Mouse (Mus musculus): Measurements from ENCODE around the gene Arl1. TPM values are rescaled to one million over a fixed set of nuclear protein-coding genes. Genes with fewer than 3 reads are reported as not detected.
A peak's percentile ranks its signal among the peaks of the same experiment; 100 is the strongest.

Arl1 gene
- 71.7 and 85.0 TPM in 2 replicates for polyA plus RNA-seq (2015; fragmentation: Nextera tagmentation; extraction: Ambion mirVana)

GRCm38 (mm10) chr10:88730571-88731495, at the start of gene Arl1:
Arl1 (plus strand) TSS chr10:88730858.
- ATAC-seq (ENCODE audit: low read depth) (peak; percentile 88), DNase-seq (peak; percentile 82)
- Histone ChIP-seq H3K36me3 (peaks cover 4% of the 10 kb centered on the region; the same call in 1 of the 2 replicates), H3K4me2 (peak within 1 kb of the TSS; percentile 92), H3K27ac (peak within 1 kb of the TSS; percentile 75), H3K9ac (peak within 1 kb of the TSS; percentile 89), H3K4me3 (replicated peaks) (peak within 1 kb of the TSS; percentile 94), H3K9me3 (replicated peaks) (no peaks in the 10 kb centered on the region), H3K27me3 (0 out of 2 replicates have a peak, but pooled peaks cover 3% of the 10 kb centered on the region), H3K4me1 (replicated peaks) (peaks cover 19% of the 10 kb centered on the region)
- under 1% methylated on average over 65 of the region's 65 CpGs for WGBS (ENCODE audit: insufficient replicate concordance)

GRCm38 (mm10) chr10:88682904-88683563, 47.6 kb upstream of the Arl1 start:
- H3K9me3 ChIP-seq (replicated peaks), result no peaks in the 10 kb centered on the region
- H3K27ac ChIP-seq, result no peak overlapping the region
- no peak for ATAC-seq (ENCODE audit: low read depth)
- H3K4me3 ChIP-seq (replicated peaks), result no peak overlapping the region
- no peaks in the 10 kb centered on the region for H3K27me3 ChIP-seq
- H3K4me2 ChIP-seq, result no peak overlapping the region
- WGBS (ENCODE audit: insufficient replicate concordance), result 53% methylated on average over 4 of the region's 4 CpGs
- no peak overlapping the region for H3K9ac ChIP-seq
- DNase-seq, result no peak
- no peaks in the 10 kb centered on the region for H3K36me3 ChIP-seq
- no peaks in the 10 kb centered on the region for H3K4me1 ChIP-seq (replicated peaks)

- H3K27ac ChIP-seq, result no peak within 1 kb of the TSS
- H3K27me3 ChIP-seq, result no peaks in the 10 kb centered on the region
- no peaks in the 10 kb centered on the region for H3K9me3 ChIP-seq (replicated peaks)
- H3K4me3 ChIP-seq (replicated peaks), result no peak within 1 kb of the TSS
- DNase-seq (no peak), ATAC-seq (ENCODE audit: low read depth) (no peak)
- no peaks in the 10 kb centered on the region for H3K36me3 ChIP-seq
- H3K4me2 ChIP-seq, result no peak within 1 kb of the TSS
- H3K9ac ChIP-seq, result no peak within 1 kb of the TSS
- no peaks in the 10 kb centered on the region for H3K4me1 ChIP-seq (replicated peaks)
- WGBS (ENCODE audit: insufficient replicate concordance), result 58% methylated on average over 5 of the region's 5 CpGs
Observed at GRCm38 (mm10) chr10:88684925-88685324, 45.7 kb upstream of the Arl1 start, which contains the start of gene Spic. Spic (minus strand) TSS chr10:88685015.

GRCm38 (mm10) chr10:88700938-88701337, 29.7 kb upstream of the Arl1 start:
- ATAC-seq (ENCODE audit: low read depth), result no peak
- no peaks in the 10 kb centered on the region for H3K36me3 ChIP-seq
- no peak overlapping the region for H3K4me2 ChIP-seq
- H3K9me3 ChIP-seq (replicated peaks), result no peaks in the 10 kb centered on the region; the same call in 1 of the 2 replicates
- no peaks in the 10 kb centered on the region for H3K4me1 ChIP-seq (replicated peaks)
- DNase-seq, result no peak
- no peak overlapping the region for H3K27ac ChIP-seq
- no peaks in the 10 kb centered on the region for H3K27me3 ChIP-seq
- no peak overlapping the region for H3K4me3 ChIP-seq (replicated peaks)
- H3K9ac ChIP-seq, result no peak overlapping the region
- whole genome bisulfite sequencing (ENCODE audit: insufficient replicate concordance), result 63% methylated on average over 6 of the region's 6 CpGs

- Histone ChIP-seq H3K36me3 (no peaks in the 10 kb centered on the region), H3K27ac (no peak overlapping the region), H3K9me3 (replicated peaks) (no peaks in the 10 kb centered on the region; the same call in 1 of the 2 replicates), H3K9ac (no peak overlapping the region), H3K4me2 (no peak overlapping the region), H3K4me1 (replicated peaks) (no peaks in the 10 kb centered on the region), H3K27me3 (no peaks in the 10 kb centered on the region), H3K4me3 (replicated peaks) (no peak overlapping the region)
- DNase-seq, result no peak
- 43% methylated on average over 10 of the region's 10 CpGs for WGBS (ENCODE audit: insufficient replicate concordance)
- ATAC-seq (ENCODE audit: low read depth), result no peak
Observed at GRCm38 (mm10) chr10:88708671-88709523, 21.8 kb upstream of the Arl1 start.

GRCm38 (mm10) chr10:88712359-88712758, 18.3 kb upstream of the Arl1 start:
- WGBS (ENCODE audit: insufficient replicate concordance), result 35% methylated on average over 6 of the region's 6 CpGs
- Histone ChIP-seq H3K9ac (no peak overlapping the region), H3K4me3 (replicated peaks) (no peak overlapping the region), H3K9me3 (replicated peaks) (no peaks in the 10 kb centered on the region), H3K27me3 (no peaks in the 10 kb centered on the region), H3K36me3 (no peaks in the 10 kb centered on the region), H3K4me1 (replicated peaks) (no peaks in the 10 kb centered on the region), H3K4me2 (no peak overlapping the region), H3K27ac (no peak overlapping the region)
- DNase-seq (no peak), ATAC-seq (ENCODE audit: low read depth) (no peak)

- Histone ChIP-seq H3K4me3 (replicated peaks) (no peak overlapping the region), H3K4me2 (no peak overlapping the region), H3K27ac (no peak overlapping the region), H3K9ac (no peak overlapping the region), H3K27me3 (no peaks in the 10 kb centered on the region), H3K4me1 (replicated peaks) (no peaks in the 10 kb centered on the region), H3K36me3 (no peaks in the 10 kb centered on the region), H3K9me3 (replicated peaks) (no peaks in the 10 kb centered on the region)
- ATAC-seq (ENCODE audit: low read depth) (no peak), DNase-seq (no peak)
- 63% methylated on average over 4 of the region's 4 CpGs for WGBS (ENCODE audit: insufficient replicate concordance)
Observed at GRCm38 (mm10) chr10:88714744-88715143, 15.9 kb upstream of the Arl1 start.

- ATAC-seq (ENCODE audit: low read depth) (no peak), DNase-seq (no peak)
- Histone ChIP-seq H3K4me3 (replicated peaks) (no peak overlapping the region), H3K27me3 (no peaks in the 10 kb centered on the region), H3K9me3 (replicated peaks) (no peaks in the 10 kb centered on the region), H3K36me3 (no peaks in the 10 kb centered on the region), H3K27ac (no peak overlapping the region), H3K9ac (no peak overlapping the region), H3K4me1 (replicated peaks) (no peaks in the 10 kb centered on the region), H3K4me2 (no peak overlapping the region)
- WGBS (ENCODE audit: insufficient replicate concordance), result 74% methylated on average over 6 of the region's 6 CpGs
Observed at GRCm38 (mm10) chr10:88715621-88716020, 15.0 kb upstream of the Arl1 start.

- no peak for ATAC-seq (ENCODE audit: low read depth)
Observed at GRCm38 (mm10) chr10:88716986-88717755, 13.5 kb upstream of the Arl1 start.

GRCm38 (mm10) chr10:88717756-88718025, 13.0 kb upstream of the Arl1 start:
- Histone ChIP-seq H3K27me3 (no peaks in the 10 kb centered on the region), H3K9me3 (replicated peaks) (no peaks in the 10 kb centered on the region), H3K4me3 (replicated peaks) (no peak overlapping the region), H3K4me2 (no peak overlapping the region), H3K27ac (no peak overlapping the region), H3K9ac (no peak overlapping the region), H3K36me3 (no peaks in the 10 kb centered on the region), H3K4me1 (replicated peaks) (no peaks in the 10 kb centered on the region)
- WGBS (ENCODE audit: insufficient replicate concordance), result 36% methylated on average over 2 of the region's 2 CpGs
- ATAC-seq (ENCODE audit: low read depth) (no peak), DNase-seq (no peak)

More at GRCm38 (mm10) chr10:88716986-88717755, 13.5 kb upstream of the Arl1 start:
- 44% methylated on average over 13 of the region's 13 CpGs for WGBS (ENCODE audit: insufficient replicate concordance)
- H3K9ac ChIP-seq, result no peak overlapping the region
- DNase-seq, result no peak
- no peaks in the 10 kb centered on the region for H3K27me3 ChIP-seq
- no peaks in the 10 kb centered on the region for H3K4me1 ChIP-seq (replicated peaks)
- no peaks in the 10 kb centered on the region for H3K36me3 ChIP-seq
- H3K27ac ChIP-seq, result no peak overlapping the region
- no peaks in the 10 kb centered on the region for H3K9me3 ChIP-seq (replicated peaks)
- H3K4me3 ChIP-seq (replicated peaks), result no peak overlapping the region
- H3K4me2 ChIP-seq, result no peak overlapping the region

All from liver, embryonic 13.5 days (tissue).